Mouse (Mus musculus) hindbrain, embryonic 10.5 days (tissue): ENCODE measurements around the gene Usp37. TPM values are rescaled to one million over a fixed set of nuclear protein-coding genes. Genes with fewer than 3 reads are reported as not detected.

Experiments
- DNase-seq: peaks from one replicate; pipeline ENCODE4 v3.0.0-alpha.2; 2017; ENCODE audit warnings: low spot score
- H3K27ac ChIP-seq: fragments of 300-500 bp; sonication (generic); 2 replicates; pipeline ENCODE4 v1.5.1; 2016; ENCODE audit warnings: mild to moderate bottlenecking, moderate library complexity
- H3K27me3 ChIP-seq: fragments of 300-500 bp; sonication (generic); 2 replicates; pipeline ENCODE4 v1.6.1; 2016; ENCODE audit warnings: mild to moderate bottlenecking; ENCODE audit not compliant: poor library complexity, insufficient read depth, severe bottlenecking
- H3K36me3 ChIP-seq: fragments of 300-500 bp; sonication (generic); 2 replicates; pipeline ENCODE4 v1.6.1; 2016; ENCODE audit warnings: mild to moderate bottlenecking, moderate library complexity
- H3K4me1 ChIP-seq: fragments of 300-500 bp; sonication (generic); replicated peaks from 2 replicates; pipeline ENCODE4 v1.6.1; 2016; ENCODE audit warnings: mild to moderate bottlenecking
- H3K4me3 ChIP-seq: fragments of 300-500 bp; sonication (generic); 2 replicates; pipeline ENCODE4 v1.5.1; 2016; ENCODE audit warnings: mild to moderate bottlenecking, moderate library complexity
- H3K9me3 ChIP-seq: fragments of 300-500 bp; sonication (generic); 2 replicates; pipeline ENCODE4 v1.6.1; 2016; ENCODE audit warnings: mild to moderate bottlenecking, moderate library complexity
- WGBS: fragments of 180-500 bp; shearing (Covaris S2); methylation state at CpG from one replicate; pipeline ENCODE4 v1.1.7; 2016; 5-methylcytosine and 5-hydroxymethylcytosine counted together
- polyA plus RNA-seq: library from polyadenylated mRNA; unstranded; fragments of >200 nt; fragmentation: Nextera tagmentation; extraction: Ambion mirVana; gene quantifications from 2 replicates; pipeline ENCODE4 v1.2.1, GENCODE M21; 2016

Gene Usp37
- polyA plus RNA-seq, 1 experiment from 2014 or later, result 34.0 TPM

DNA sequence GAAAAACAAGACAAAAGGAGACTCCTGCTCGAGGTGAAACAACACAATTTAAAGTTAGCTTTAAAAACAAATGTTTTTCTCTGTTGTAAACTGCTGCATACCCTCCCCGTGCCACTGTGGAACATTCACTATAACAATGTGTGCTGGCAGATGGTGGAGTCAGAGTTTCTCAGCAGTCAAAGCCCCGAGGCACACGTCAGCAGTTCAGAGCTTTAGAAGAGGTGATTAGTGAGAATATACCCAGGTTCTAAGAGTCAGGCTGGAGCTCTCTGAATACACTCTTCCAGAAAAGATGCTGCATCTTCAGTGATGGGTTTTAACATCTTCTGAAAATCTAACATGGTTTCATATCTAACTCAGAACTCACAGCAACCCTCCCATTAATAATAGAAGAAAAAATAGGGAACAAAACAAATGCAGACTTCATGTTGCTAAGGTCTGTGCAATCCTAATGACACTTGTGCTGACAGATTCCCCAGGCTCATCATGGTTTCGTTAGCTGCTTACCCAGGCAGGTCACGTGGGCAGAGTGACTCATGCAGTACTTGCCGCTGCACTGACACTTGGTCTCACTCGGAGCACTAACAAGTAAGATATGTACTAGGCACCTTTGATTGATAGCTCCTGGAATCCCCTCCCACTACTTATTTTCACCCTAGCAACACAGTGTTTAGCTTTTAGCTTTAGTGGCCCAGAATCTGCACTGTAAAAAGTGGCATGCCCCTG lies 106.2 kb downstream of the Usp37 start:
- no peak overlapping the region for H3K4me3 ChIP-seq
- H3K36me3 ChIP-seq, result peaks cover 99% of the 10 kb centered on the region
- no peaks in the 10 kb centered on the region for H3K9me3 ChIP-seq
- no peak for DNase-seq
- 86% methylated on average over 8 of the region's 8 CpGs for whole genome bisulfite sequencing
- no peaks in the 10 kb centered on the region for H3K4me1 ChIP-seq
- no peaks in the 10 kb centered on the region for H3K27me3 ChIP-seq
- no peak overlapping the region for H3K27ac ChIP-seq

DNA sequence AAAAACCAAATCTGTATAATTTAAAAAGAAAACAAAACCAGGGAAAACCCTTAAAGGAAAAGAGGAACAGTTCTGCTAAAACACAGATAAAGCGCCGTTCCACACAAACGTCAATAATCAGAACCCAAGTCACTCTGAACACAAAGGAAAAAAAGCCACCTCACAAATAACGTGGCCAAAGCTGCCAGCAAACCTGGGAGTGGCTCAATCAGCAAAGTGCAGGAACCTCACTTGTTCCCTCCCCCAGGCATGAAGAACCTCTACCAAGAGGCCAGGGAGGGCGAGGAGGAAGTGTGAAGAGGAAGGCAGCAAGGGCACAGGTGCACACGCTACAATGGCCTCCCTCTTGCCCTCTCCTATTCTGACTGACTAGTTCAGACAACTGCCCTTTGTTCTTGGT lies 108.5 kb downstream of the Usp37 start:
- WGBS, result 86% methylated on average over 6 of the region's 6 CpGs
- Histone ChIP-seq H3K36me3 (peaks cover 76% of the 10 kb centered on the region), H3K27me3 (no peaks in the 10 kb centered on the region), H3K4me1 (peaks cover 7% of the 10 kb centered on the region; the same call in 1 of the 2 replicates), H3K27ac (no peak overlapping the region), H3K9me3 (no peaks in the 10 kb centered on the region), H3K4me3 (no peak overlapping the region)
- DNase-seq, result no peak

DNA sequence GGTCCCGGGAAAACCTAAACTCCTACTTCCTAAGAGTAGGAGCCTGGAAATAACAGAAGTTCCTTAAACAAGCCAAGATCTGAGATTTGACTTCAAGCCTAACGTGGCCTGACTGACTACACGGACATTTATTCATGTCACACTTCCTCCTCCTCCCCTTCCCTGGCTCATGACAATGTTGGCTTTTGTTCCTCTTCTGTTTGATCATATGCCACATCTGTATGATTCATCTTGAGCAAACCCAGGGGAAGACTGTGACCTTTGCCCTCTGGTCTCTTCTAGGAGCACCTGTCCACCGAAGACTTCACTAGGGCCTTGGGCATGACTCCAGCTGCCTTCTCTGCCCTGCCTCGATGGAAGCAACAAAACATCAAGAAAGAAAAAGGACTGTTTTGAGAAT lies 109.5 kb downstream of the Usp37 start:
- Histone ChIP-seq H3K4me3 (no peak overlapping the region), H3K9me3 (no peaks in the 10 kb centered on the region), H3K36me3 (peaks cover 66% of the 10 kb centered on the region), H3K4me1 (peaks cover 7% of the 10 kb centered on the region; the same call in 1 of the 2 replicates), H3K27ac (no peak overlapping the region), H3K27me3 (no peaks in the 10 kb centered on the region)
- no peak for DNase-seq
- WGBS, result 77% methylated on average over 5 of the region's 5 CpGs

DNA sequence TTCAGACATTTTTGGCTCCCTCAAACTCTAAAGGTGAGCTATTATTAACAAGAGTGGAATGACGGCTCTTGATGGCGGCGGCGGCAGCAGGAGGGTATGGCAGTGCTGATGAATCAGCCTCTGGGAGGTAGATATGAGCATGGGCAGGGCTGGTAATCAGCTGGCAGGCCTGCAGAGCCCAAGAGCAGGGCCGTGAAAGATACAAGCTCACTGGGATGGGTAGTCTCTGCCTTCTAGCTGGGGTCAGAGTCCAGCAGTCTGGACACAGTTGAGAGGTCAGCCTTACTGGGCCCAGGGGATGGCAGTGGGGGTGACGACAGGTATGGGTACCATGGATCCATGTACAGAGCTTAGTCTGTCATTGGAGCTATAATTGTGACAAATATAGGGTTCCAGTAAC lies 110.9 kb downstream of the Usp37 start:
- Histone ChIP-seq H3K4me1 (peaks cover 7% of the 10 kb centered on the region; the same call in 1 of the 2 replicates), H3K27me3 (no peaks in the 10 kb centered on the region), H3K4me3 (no peak overlapping the region), H3K36me3 (peaks cover 52% of the 10 kb centered on the region), H3K27ac (no peak overlapping the region), H3K9me3 (no peaks in the 10 kb centered on the region)
- 91% methylated on average over 6 of the region's 6 CpGs for WGBS
- DNase-seq, result no peak

DNA sequence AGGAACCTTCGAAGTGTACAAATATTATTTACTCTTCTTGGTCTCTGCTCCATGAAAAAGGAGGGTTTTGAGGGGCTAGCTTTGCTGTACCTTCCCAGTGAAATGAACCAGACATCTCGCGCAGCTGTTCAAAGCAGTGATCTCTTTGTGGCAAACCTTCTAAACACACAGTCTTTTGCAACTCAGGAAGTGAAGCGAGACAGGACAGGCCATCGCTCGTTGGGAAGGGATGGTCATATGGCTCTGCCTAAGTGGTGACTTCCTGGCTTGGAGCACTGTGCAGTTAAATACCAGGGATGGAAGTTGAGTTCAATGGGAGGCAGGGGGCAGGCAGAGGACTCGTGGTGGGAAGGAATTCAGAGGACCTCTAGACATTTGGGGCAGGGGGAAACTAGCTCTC lies 118.2 kb downstream of the Usp37 start:
- 79% methylated on average over 7 of the region's 7 CpGs for WGBS
- Histone ChIP-seq H3K9me3 (no peaks in the 10 kb centered on the region), H3K27me3 (no peaks in the 10 kb centered on the region), H3K4me1 (peaks cover 15% of the 10 kb centered on the region), H3K4me3 (no peak overlapping the region), H3K27ac (no peak overlapping the region), H3K36me3 (no peaks in the 10 kb centered on the region)
- no peak for DNase-seq

DNA sequence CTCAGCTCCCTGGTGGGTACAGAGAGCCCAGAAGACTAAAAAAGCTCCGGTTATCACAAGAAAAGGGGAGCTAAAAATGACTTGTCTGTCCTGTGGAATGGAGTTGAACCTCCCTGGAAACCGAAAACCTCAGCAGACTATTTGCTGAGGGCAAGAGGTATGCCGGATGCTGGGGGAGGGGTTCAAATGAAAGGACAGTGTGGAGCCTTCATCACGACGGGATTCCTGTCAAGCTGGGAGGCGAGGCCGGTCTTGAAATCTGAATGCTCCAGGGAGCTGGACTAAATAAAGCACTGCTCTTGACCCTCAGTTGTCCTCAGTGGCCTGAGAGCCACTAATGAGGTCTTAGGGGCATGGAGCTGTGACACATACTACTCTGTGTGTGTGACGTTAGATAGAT lies 120.9 kb downstream of the Usp37 start:
- H3K9me3 ChIP-seq, result no peaks in the 10 kb centered on the region
- DNase-seq, result peak; percentile 30
- H3K4me1 ChIP-seq, result peaks cover 18% of the 10 kb centered on the region
- peak overlapping the region; percentile 30; the same call in 1 of the 2 replicates for H3K27ac ChIP-seq
- H3K36me3 ChIP-seq, result no peaks in the 10 kb centered on the region
- no peaks in the 10 kb centered on the region for H3K27me3 ChIP-seq
- 24% methylated on average over 8 of the region's 8 CpGs for WGBS
- H3K4me3 ChIP-seq, result no peak overlapping the region

DNA sequence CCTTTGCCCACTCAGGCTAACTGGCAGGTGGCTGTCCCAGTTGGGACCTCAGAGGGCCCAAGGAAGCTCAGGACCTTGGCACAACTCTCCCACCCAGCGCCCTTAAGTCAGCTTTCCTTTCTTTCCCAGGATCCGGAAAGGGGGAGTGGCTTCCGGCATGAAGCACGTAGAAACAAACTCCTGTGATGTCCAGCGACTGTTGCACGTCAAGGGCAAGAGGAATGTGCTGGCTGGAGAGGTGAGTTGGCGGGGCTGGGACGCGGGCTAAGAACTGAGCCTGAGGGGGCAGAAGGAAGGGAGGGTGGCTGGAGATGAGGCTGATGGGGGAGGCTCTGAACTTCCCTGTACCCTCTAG lies 124.7 kb downstream of the Usp37 start:
- no peak overlapping the region for H3K27ac ChIP-seq
- H3K36me3 ChIP-seq, result no peaks in the 10 kb centered on the region

DNA sequence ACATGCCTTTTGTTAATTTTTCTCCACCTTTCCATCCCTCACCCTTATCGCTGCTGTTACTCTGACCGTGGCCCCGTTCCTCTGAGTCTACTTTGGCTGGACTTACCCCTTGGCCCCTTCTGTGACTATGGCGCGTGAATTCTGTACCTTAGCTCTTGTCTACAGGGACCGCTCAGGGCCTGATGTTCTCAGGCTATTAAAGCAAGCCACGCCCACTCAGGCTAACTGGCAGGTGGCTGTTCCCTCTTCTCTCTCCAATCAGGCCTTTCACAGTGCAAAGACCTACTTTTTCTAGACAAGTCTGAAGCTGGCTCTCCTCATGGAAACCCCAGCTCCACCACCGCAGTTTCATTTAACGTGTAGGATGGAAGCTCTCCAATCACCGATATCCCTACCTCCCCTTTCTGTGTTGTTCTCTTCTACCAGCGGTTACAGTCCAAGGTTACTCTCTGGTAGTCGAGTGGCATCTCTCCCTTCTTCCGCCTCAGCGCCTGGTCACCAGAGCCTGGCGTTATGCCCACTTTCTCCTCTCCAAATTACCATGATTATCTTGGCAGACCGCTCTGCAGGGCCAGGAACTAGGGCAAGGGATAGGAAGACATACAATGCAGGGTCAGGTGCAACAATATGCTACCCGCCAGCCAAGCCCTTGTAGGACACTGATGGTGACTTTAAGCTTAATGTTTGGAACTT lies 125.2 kb downstream of the Usp37 start:
- DNase-seq, result no peak
- H3K4me1 ChIP-seq, result peaks cover 30% of the 10 kb centered on the region
- no peak overlapping the region for H3K27ac ChIP-seq
- H3K36me3 ChIP-seq, result no peaks in the 10 kb centered on the region
- no peaks in the 10 kb centered on the region for H3K9me3 ChIP-seq
- H3K4me3 ChIP-seq, result no peak overlapping the region
- WGBS, result 81% methylated on average over 17 of the region's 17 CpGs
- H3K27me3 ChIP-seq, result no peaks in the 10 kb centered on the region

More for the DNA sequence above, 124.7 kb downstream of the Usp37 start:
- DNase-seq, result no peak
- Histone ChIP-seq H3K9me3 (no peaks in the 10 kb centered on the region), H3K4me1 (peaks cover 31% of the 10 kb centered on the region), H3K4me3 (no peak overlapping the region), H3K27me3 (no peaks in the 10 kb centered on the region)
- 73% methylated on average over 9 of the region's 9 CpGs for whole genome bisulfite sequencing

DNA sequence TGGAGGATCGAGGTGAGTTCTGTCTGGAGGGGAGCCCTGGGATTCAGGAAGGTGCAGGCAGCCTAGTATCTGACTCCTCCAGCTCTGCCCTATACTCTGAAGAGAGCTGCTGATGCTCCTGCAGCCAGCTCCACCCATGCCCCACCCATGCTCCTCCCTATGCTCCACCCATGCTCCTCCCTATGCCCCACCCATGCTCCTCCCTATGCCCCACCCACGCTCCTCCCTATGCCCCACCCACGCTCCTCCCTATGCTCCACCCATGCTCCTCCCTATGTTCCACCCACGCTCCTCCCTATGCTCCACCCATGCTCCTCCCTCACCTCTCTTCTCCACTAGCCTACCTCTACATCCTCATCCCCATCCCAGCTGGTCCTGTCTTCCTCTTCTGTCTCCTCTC lies 128.9 kb downstream of the Usp37 start:
- Histone ChIP-seq H3K27me3 (no peaks in the 10 kb centered on the region), H3K4me3 (no peak overlapping the region), H3K36me3 (no peaks in the 10 kb centered on the region), H3K9me3 (no peaks in the 10 kb centered on the region), H3K4me1 (peaks cover 16% of the 10 kb centered on the region), H3K27ac (no peak overlapping the region)
- WGBS, result 38% methylated on average over 4 of the region's 4 CpGs
- DNase-seq, result peak; percentile 44

DNA sequence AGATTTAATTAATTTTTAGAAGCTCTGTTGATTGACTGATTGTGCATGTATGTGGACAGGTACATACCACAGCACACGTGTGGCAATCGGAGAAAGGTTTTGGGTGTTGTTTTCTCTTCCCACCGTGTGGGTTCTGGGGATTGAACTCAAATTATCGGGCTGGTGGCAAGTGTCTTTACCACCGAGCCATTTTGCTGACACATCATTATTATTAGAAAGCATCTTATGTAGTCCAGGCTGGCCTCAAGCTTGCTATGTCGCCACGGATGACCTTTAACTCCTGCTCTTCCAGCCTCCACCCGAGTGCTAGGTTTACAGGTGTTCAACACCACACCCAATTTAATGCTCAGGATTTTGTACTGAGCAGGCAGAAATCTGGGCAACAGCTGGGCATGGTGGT lies 131.4 kb downstream of the Usp37 start:
- no peaks in the 10 kb centered on the region for H3K36me3 ChIP-seq
- WGBS, result 88% methylated on average over 8 of the region's 8 CpGs
- no peaks in the 10 kb centered on the region for H3K27me3 ChIP-seq
- peaks cover 19% of the 10 kb centered on the region for H3K4me1 ChIP-seq
- DNase-seq, result no peak
- H3K4me3 ChIP-seq, result no peak overlapping the region
- no peaks in the 10 kb centered on the region for H3K9me3 ChIP-seq
- H3K27ac ChIP-seq, result no peak overlapping the region

DNA sequence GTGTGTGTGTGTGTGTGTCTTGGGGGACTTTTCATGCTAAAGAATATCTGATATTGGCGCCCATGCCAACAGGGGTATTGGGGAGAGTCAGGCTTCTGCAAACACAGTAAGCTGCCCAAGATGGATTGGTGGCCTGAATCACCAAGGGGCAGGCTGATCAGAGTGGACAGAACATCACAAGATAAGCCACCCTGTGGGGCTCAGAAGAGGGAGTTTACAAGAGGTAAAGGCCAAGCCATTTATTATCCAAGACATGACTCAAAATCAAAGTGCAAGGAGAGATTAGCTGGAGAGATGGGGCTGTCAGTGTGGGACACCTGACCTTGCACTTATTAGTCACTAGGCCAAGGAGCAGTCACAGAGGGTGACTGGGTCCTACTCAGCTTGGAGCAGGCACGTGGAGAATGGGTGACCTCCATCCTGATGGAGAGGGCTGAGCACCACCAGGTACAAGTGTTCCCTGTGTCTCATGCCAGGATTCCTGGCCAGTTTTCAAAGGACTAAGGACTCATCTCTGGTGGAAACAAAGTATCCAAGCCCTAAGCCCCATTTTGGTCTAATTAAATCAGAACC lies 132.2 kb downstream of the Usp37 start:
- Histone ChIP-seq H3K4me1 (peaks cover 19% of the 10 kb centered on the region), H3K36me3 (no peaks in the 10 kb centered on the region), H3K27me3 (no peaks in the 10 kb centered on the region), H3K27ac (no peak overlapping the region), H3K4me3 (no peak overlapping the region), H3K9me3 (no peaks in the 10 kb centered on the region)
- 53% methylated on average over 2 of the region's 2 CpGs for WGBS
- no peak for DNase-seq

DNA sequence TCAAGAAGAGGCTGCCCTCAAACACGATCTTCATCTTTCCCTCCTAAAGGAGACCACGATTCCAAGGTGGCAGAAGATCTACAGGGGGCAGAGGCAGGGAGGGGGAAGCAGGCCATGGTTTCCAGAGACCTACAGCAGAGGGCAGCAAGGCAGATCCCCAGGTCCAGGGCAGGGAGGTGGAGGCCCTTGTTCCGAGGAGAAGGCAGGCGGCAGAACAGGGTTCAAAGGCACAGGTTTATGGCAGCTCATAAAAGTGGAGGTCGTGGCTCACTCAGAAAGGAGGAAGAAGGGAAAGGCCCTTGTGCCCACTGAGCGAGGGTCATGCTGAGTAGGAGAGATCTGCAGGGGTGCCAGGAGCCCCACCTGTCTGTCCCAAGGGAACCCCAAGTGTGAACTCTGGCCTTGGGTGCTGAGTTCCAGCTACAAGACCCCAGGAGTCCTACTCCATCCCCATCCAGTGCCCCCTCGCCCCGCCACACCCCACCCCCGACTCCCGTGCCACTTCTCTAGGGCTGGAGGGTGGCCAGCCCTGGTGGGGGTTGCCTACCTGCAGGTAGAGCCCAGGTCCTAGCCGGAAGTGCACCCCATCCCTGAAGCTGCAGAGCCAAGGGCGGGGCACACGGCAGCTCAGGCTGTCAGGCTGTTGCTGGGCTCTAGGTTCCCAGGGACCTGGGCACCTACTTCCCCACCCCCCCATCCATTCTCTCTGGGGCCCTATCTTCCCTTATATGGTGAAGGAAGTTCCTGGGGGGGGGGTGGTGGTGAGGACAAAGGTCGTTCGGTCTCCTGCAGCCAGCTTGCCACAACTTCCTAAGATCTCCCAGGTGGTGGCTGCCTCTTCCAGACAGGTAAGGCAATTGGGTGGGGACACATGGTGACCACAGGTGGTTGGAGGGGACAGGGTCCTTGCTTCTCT lies 135.2 kb downstream of the Usp37 start, which contains the start of gene Vil1:
Vil1 (plus strand) TSS at position 788 of the 916 bp plus-strand sequence.
- H3K36me3 ChIP-seq, result no peaks in the 10 kb centered on the region
- H3K27ac ChIP-seq, result no peak within 1 kb of the TSS
- no peak for DNase-seq
- 57% methylated on average over 15 of the region's 15 CpGs for WGBS
- no peaks in the 10 kb centered on the region for H3K9me3 ChIP-seq
- H3K4me1 ChIP-seq, result 0 out of 2 replicates have a peak, but pooled peaks cover 5% of the 10 kb centered on the region
- no peak within 1 kb of the TSS for H3K4me3 ChIP-seq
- H3K27me3 ChIP-seq, result no peaks in the 10 kb centered on the region
